Mouse (Mus musculus) brain, embryonic 18.5 days (tissue): ENCODE results near the gene Tab1.

Source experiments
- DNase-seq: peaks from one replicate; pipeline ENCODE4 v3.0.0-alpha.2; 2012; ENCODE audit warnings: low read depth, low spot score

Tab1 gene

DNA sequence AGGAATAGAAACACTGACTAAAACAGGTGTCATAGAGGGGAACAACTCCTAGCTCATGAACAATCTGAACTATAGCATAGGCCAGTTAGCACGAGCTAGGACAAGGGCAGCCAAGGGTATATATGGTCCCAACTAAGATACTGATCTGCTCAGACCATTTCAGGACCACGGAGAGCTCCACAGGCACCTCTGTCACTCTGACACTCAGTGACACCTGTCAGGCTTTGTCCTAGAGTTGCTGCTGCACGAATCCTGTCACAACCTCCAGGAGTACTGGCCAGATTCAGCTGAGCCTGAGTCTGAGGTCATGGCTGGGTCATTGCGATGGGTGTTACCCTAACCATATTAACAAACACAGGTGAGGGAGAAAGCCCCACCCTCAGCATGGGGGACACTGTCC lies 70.5 kb downstream of the Tab1 start:
- DNase-seq, result no peak

DNA sequence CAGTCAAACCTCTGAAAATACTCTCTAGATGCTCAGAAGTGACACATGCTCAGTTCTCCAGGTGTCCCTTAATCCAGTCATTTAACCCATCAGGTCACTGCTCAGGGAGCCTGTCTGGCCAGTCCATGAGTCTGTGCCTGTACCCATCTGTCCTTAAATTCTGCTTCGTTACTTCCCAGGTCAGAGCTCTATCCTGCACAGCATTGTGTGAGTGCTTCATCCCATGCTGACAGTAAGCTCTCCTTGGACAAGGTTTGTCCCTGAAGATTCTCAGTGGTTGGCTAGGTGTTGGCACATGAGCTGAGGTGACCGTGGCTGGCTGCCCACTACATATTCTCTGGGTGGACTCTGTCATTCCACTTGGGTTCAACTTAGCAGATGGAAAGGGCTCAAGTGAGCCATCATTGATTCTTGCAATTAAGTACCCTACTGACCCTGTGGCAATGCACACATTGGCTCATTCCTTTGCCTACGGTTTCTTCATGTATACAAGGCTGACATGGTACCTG lies 73.2 kb downstream of the Tab1 start:
- no peak for DNase-seq

DNA sequence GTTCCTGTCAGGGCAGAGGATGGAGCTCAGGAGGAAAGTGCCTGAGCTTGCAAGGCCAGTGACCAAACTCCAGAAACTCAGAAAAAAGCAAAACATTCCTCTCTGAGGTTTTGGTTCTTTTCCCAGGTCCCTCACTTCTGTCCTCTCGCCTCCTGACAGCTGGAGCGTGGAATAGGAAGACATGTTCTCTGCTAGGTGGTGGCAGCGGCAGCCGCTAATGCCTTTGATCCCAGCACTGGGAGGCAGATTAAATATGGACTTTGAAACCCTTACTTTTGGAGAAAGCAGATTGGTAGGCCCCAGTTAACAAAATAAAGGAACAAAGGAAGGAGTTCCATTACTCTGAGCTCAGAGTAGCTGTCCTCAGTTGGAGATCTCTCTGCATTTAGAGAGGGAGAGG lies 75.5 kb downstream of the Tab1 start:
- no peak for DNase-seq
